Mouse (Mus musculus): Measurements from ENCODE around the gene Ylpm1. TPM values are rescaled to one million over a fixed set of nuclear protein-coding genes. Genes with fewer than 3 reads are reported as not detected.
A peak's percentile ranks its signal among the peaks of the same experiment; 100 is the strongest.

Gene Ylpm1
- 26.4 and 29.5 TPM in 2 replicates for polyA plus RNA-seq (2015; fragmentation: Nextera tagmentation; extraction: Ambion mirVana)

DNA sequence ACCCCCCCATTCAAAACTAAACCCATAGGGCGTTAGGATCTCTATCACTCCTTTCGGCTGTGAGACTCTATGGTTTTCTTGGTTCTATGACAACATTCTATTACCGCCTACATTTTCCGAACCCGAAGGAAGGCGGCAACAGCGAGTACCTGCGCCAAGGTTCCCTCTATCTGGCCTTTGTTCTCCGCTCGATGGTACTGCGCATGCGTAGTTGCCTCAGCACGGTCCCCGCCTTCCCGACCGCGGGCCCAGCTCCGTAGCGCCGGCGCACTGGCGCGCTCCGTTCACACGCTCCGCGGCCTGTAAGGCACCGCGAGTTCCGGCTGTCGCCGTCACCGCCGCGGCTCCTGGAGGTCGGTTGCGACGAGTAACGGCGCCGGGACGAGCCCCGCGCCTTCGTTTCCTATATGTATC, at the start of gene Ylpm1:
Gene Ylpm1 (plus strand): TSS at position 239 of the 414 bp plus-strand sequence.
- peak within 1 kb of the TSS; percentile 99 for H3K4me3 ChIP-seq (ENCODE audit: low read length)
- H3K36me3 ChIP-seq (ENCODE audit: insufficient read depth, low read length), result no peaks in the 10 kb centered on the region
- no peaks in the 10 kb centered on the region; the same call in 1 of the 2 replicates for H3K9me3 ChIP-seq (ENCODE audit: low read length)
- no peaks in the 10 kb centered on the region for H3K27me3 ChIP-seq (ENCODE audit: insufficient read depth, low read length)
- peaks cover 19% of the 10 kb centered on the region for H3K4me1 ChIP-seq (ENCODE audit: insufficient read depth, low read length)
- ATAC-seq (ENCODE audit: low FRiP score, low TSS enrichment), result peak; percentile 99
- under 1% methylated on average over 45 of the region's 45 CpGs for WGBS
- peak within 1 kb of the TSS; percentile 96 for H3K4me2 ChIP-seq (replicated peaks; ENCODE audit: low read depth, low read length)
- H3K27ac ChIP-seq (ENCODE audit: low read length), result peak within 1 kb of the TSS; percentile 79
- peak within 1 kb of the TSS; percentile 97 for H3K9ac ChIP-seq (replicated peaks; ENCODE audit: low read length)

DNA sequence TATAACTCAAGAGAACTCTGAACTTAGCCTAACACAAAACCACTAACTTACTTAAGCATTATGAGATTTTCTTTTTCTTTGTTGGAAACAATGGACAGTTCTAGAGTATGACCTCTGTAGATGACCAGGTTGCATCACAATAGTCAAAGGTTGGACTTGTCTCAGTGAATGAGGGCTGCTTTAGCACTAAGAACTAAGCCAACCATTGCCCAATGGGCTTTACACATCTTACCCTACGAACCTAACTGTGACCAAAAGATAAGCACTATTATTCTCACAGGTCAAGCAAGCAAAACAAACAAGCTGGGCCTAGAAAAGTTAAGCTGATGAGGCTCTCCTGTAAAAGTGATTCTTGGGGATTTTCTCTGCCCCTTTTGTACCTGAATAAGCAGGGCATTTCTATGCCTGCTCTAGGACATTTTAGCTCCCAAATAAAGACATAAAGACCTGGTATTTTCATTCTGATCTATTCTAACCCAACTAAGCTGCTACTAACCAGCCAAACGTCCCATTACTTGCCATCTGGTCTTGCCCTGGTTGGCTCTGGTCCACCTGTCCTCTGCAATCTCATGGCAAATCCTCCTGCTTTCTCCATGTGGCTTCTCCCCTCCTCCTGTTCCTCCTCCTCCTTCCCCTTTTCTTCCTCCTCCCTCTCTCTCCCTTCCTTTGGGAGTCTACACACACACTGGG, 48.1 kb upstream of the Ylpm1 start:
- Histone ChIP-seq H3K4me1 (ENCODE audit: insufficient read depth, low read length) (no peaks in the 10 kb centered on the region), H3K27ac (ENCODE audit: low read length) (no peak overlapping the region), H3K4me3 (ENCODE audit: low read length) (no peak overlapping the region), H3K4me2 (replicated peaks; ENCODE audit: low read depth, low read length) (no peak overlapping the region), H3K9ac (replicated peaks; ENCODE audit: low read length) (no peak overlapping the region), H3K9me3 (ENCODE audit: low read length) (no peaks in the 10 kb centered on the region), H3K27me3 (ENCODE audit: insufficient read depth, low read length) (no peaks in the 10 kb centered on the region), H3K36me3 (ENCODE audit: insufficient read depth, low read length) (peaks cover 12% of the 10 kb centered on the region)
- WGBS, result 84% methylated on average over 2 of the region's 2 CpGs
- no peak for ATAC-seq (ENCODE audit: low FRiP score, low TSS enrichment)

DNA sequence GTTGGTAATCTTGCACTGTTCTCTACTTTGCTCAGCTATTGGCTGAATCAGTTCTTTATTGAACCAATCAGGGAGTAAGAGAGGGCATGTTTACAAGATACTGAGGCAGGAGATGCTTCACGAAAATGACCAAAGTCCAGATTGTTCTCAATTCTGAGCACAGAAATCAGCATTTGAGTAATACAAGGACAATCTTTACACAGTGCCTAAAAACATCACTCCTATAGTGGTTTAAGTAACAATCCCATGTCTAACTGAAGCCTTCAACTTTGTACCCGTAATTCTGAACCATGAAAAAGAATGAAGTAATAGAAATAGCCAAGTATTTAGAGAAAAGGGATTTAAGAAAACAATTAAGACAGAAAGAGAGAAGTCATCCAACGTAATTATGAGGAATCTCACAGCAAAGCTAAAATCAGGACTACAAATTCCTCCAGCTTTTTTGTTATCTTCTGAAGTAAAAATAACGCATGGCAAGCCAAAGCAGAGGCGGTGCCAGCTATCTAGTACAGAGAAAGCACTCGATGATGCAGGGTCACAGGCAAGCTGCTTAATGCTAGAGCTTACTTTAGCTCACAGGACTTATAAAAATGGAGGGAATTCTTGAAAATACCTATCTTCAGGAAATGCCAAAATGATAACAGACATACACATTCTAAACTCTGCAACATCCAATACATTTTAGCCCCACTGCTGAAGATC, 47.4 kb upstream of the Ylpm1 start:
- WGBS, result 89% methylated on average over 6 of the region's 6 CpGs
- Histone ChIP-seq H3K27ac (ENCODE audit: low read length) (no peak overlapping the region), H3K4me2 (replicated peaks; ENCODE audit: low read depth, low read length) (no peak overlapping the region), H3K4me3 (ENCODE audit: low read length) (no peak overlapping the region), H3K36me3 (ENCODE audit: insufficient read depth, low read length) (peaks cover 12% of the 10 kb centered on the region), H3K9ac (replicated peaks; ENCODE audit: low read length) (no peak overlapping the region), H3K4me1 (ENCODE audit: insufficient read depth, low read length) (no peaks in the 10 kb centered on the region), H3K9me3 (ENCODE audit: low read length) (no peaks in the 10 kb centered on the region), H3K27me3 (ENCODE audit: insufficient read depth, low read length) (no peaks in the 10 kb centered on the region)
- ATAC-seq (ENCODE audit: low FRiP score, low TSS enrichment), result no peak

DNA sequence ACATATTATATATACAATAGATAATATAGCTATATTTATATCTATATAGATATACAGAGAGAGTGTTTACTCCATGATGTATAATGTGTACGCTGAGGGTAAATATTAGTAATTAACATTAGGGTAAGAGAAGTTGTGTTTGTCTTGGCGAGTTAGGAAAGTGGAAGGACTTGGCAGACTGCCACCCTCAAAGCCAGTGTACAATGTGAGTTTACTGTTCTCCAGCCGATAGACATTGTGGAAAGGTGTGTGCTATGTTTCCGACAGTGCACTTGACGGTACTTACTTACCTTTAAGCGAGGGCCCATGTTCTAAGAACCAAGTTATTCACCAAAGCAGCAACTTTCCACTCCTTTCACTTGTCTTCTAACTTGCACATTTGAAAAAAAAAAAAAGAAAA, 45.4 kb upstream of the Ylpm1 start:
- H3K9ac ChIP-seq (replicated peaks; ENCODE audit: low read length), result no peak overlapping the region
- H3K27me3 ChIP-seq (ENCODE audit: insufficient read depth, low read length), result no peaks in the 10 kb centered on the region
- WGBS, result 80% methylated on average over 6 of the region's 6 CpGs
- no peaks in the 10 kb centered on the region for H3K4me1 ChIP-seq (ENCODE audit: insufficient read depth, low read length)
- ATAC-seq (ENCODE audit: low FRiP score, low TSS enrichment), result no peak
- no peaks in the 10 kb centered on the region for H3K9me3 ChIP-seq (ENCODE audit: low read length)
- no peak overlapping the region for H3K4me2 ChIP-seq (replicated peaks; ENCODE audit: low read depth, low read length)
- H3K4me3 ChIP-seq (ENCODE audit: low read length), result no peak overlapping the region
- H3K27ac ChIP-seq (ENCODE audit: low read length), result no peak overlapping the region
- peaks cover 7% of the 10 kb centered on the region for H3K36me3 ChIP-seq (ENCODE audit: insufficient read depth, low read length)

DNA sequence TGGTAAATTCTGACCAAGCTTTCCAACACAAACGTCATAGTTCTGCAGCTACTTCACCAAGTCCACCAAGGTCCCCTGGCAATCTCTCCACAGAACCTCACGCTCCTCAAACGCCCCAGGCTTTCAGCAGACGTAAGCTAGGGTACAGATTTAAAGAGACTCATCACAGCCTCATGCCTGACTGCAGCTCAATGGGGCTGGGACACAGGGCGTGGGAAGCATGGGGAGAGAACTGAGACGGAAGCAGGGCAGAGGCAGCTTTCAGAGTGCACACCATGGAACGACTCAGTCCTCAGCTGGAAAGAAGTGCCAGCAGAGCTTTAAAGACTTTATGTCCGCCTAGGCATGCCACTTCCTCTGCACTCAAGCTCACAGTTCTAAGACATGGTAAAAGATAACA, 44.6 kb upstream of the Ylpm1 start:
- Histone ChIP-seq H3K27ac (ENCODE audit: low read length) (no peak overlapping the region), H3K4me3 (ENCODE audit: low read length) (no peak overlapping the region), H3K36me3 (ENCODE audit: insufficient read depth, low read length) (peaks cover 7% of the 10 kb centered on the region), H3K4me1 (ENCODE audit: insufficient read depth, low read length) (no peaks in the 10 kb centered on the region), H3K4me2 (replicated peaks; ENCODE audit: low read depth, low read length) (no peak overlapping the region), H3K9me3 (ENCODE audit: low read length) (no peaks in the 10 kb centered on the region), H3K27me3 (ENCODE audit: insufficient read depth, low read length) (no peaks in the 10 kb centered on the region), H3K9ac (replicated peaks; ENCODE audit: low read length) (no peak overlapping the region)
- ATAC-seq (ENCODE audit: low FRiP score, low TSS enrichment), result no peak
- 64% methylated on average over 8 of the region's 8 CpGs for WGBS

DNA sequence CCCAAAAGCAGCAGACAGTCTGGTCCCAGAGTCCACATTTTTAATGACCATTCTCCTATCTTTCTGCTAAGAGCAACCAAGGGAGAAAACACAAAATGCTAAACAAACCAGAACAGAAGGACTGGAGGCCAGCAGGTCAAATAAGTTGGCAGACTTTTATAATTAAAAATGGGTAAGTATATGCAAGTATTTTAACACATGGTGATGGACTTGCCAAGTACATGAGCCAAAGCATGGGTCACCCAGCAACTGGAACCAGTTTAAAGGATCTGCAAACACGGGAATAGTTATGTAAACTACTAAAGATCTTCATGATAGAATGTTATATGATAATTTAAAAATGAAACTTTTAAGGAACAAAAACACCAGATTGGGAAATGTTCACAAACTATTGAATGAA, 43.8 kb upstream of the Ylpm1 start:
- ATAC-seq (ENCODE audit: low FRiP score, low TSS enrichment), result no peak
- Histone ChIP-seq H3K9ac (replicated peaks; ENCODE audit: low read length) (no peak overlapping the region), H3K27ac (ENCODE audit: low read length) (no peak overlapping the region)

DNA sequence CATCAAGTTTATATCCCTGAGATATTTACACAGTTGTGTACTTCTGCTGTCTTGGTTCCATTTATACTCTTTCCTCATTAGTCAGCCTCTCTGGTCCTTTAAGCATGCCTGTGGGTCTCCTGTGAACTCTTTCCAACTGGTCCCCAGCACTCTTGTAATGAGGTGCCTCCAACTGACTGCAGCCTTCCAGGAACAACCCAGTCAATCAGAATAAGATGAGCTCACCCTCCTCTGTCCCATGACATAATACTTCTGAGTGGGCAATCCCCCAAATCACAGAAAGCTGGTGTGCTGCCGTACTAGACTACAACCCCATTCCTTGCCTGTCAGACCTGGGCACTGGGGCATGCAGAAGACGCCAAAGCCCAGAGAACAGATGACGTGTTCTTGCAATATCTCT, 39.8 kb upstream of the Ylpm1 start:
- Histone ChIP-seq H3K27me3 (ENCODE audit: insufficient read depth, low read length) (no peaks in the 10 kb centered on the region), H3K4me1 (ENCODE audit: insufficient read depth, low read length) (no peaks in the 10 kb centered on the region), H3K4me3 (ENCODE audit: low read length) (no peak overlapping the region), H3K9ac (replicated peaks; ENCODE audit: low read length) (no peak overlapping the region), H3K36me3 (ENCODE audit: insufficient read depth, low read length) (0 out of 2 replicates have a peak, but pooled peaks cover 2% of the 10 kb centered on the region), H3K27ac (ENCODE audit: low read length) (no peak overlapping the region), H3K4me2 (replicated peaks; ENCODE audit: low read depth, low read length) (no peak overlapping the region), H3K9me3 (ENCODE audit: low read length) (no peaks in the 10 kb centered on the region)
- ATAC-seq (ENCODE audit: low FRiP score, low TSS enrichment), result no peak
- WGBS, result 94% methylated on average over 3 of the region's 3 CpGs

More for the DNA sequence above, 43.8 kb upstream of the Ylpm1 start:
- 76% methylated on average over 1 of the region's 1 CpGs for WGBS
- no peak overlapping the region for H3K4me2 ChIP-seq (replicated peaks; ENCODE audit: low read depth, low read length)
- peaks cover 7% of the 10 kb centered on the region for H3K36me3 ChIP-seq (ENCODE audit: insufficient read depth, low read length)
- H3K4me3 ChIP-seq (ENCODE audit: low read length), result no peak overlapping the region
- no peaks in the 10 kb centered on the region for H3K27me3 ChIP-seq (ENCODE audit: insufficient read depth, low read length)
- H3K9me3 ChIP-seq (ENCODE audit: low read length), result no peaks in the 10 kb centered on the region
- H3K4me1 ChIP-seq (ENCODE audit: insufficient read depth, low read length), result no peaks in the 10 kb centered on the region

DNA sequence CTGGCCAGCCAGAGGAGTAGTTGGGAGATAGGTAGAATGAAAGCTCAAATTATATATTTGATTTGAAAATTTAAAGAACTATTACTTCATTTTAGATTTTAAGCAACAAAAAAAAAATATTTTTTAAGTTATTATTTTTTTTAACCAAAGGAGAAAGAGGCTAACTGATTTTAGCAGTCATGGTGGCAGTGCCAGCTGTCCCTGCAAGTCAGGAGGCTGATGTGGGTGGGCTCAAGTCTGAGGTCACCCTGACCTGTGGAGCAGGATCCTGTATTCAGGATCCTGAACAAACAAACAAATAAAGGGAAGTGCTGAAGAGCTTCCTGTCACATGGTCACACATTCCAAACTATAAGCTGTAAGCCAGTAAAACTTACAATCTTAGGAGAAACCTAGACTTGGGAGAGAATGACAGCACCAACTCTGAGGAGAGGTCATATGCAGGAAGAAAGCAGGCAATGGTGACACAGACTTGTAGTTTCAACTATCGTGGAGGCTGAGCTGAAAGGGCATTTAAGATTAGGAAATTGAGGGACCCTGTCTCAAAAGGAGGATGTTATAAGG, 37.2 kb upstream of the Ylpm1 start:
- H3K4me1 ChIP-seq (ENCODE audit: insufficient read depth, low read length), result no peaks in the 10 kb centered on the region
- no peak for ATAC-seq (ENCODE audit: low FRiP score, low TSS enrichment)
- no peak overlapping the region for H3K9ac ChIP-seq (replicated peaks; ENCODE audit: low read length)
- no peaks in the 10 kb centered on the region for H3K27me3 ChIP-seq (ENCODE audit: insufficient read depth, low read length)
- H3K9me3 ChIP-seq (ENCODE audit: low read length), result no peaks in the 10 kb centered on the region
- WGBS, result 56% methylated on average over 1 of the region's 1 CpGs
- no peak overlapping the region for H3K27ac ChIP-seq (ENCODE audit: low read length)
- no peak overlapping the region for H3K4me2 ChIP-seq (replicated peaks; ENCODE audit: low read depth, low read length)
- H3K4me3 ChIP-seq (ENCODE audit: low read length), result no peak overlapping the region
- H3K36me3 ChIP-seq (ENCODE audit: insufficient read depth, low read length), result 0 out of 2 replicates have a peak, but pooled peaks cover 2% of the 10 kb centered on the region

DNA sequence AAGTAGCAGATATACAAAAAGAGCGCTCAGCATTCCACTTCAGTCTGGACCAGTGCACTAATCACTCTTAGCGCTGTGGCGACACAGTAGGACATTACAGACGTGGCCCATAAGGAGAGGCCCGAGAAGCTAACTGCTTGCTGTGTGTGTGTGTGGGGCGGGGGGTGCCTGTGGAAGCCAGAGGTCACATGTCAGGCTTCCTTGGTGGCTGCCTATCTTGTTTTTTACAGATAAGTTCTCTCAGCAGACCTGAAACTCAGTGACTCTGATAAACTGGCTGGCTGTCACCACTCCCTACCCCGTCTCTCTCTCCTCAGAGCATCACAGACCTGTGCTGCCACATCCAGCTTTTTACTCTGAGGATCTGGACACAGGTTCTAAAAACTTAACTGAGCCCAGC, 33.5 kb upstream of the Ylpm1 start:
- ATAC-seq (ENCODE audit: low FRiP score, low TSS enrichment), result no peak
- 0 out of 2 replicates have a peak, but pooled peaks cover 2% of the 10 kb centered on the region for H3K36me3 ChIP-seq (ENCODE audit: insufficient read depth, low read length)
- H3K27ac ChIP-seq (ENCODE audit: low read length), result no peak overlapping the region
- H3K4me2 ChIP-seq (replicated peaks; ENCODE audit: low read depth, low read length), result no peak overlapping the region
- no peak overlapping the region for H3K4me3 ChIP-seq (ENCODE audit: low read length)
- no peaks in the 10 kb centered on the region for H3K27me3 ChIP-seq (ENCODE audit: insufficient read depth, low read length)
- no peaks in the 10 kb centered on the region for H3K9me3 ChIP-seq (ENCODE audit: low read length)
- no peak overlapping the region for H3K9ac ChIP-seq (replicated peaks; ENCODE audit: low read length)
- WGBS, result 85% methylated on average over 7 of the region's 7 CpGs
- no peaks in the 10 kb centered on the region for H3K4me1 ChIP-seq (ENCODE audit: insufficient read depth, low read length)
